Mouse (Mus musculus): ENCODE measurements around the gene Gm20834.
"Not testable (repeated sequence)": the region's sequence is repeated elsewhere in the genome, so short reads cannot be mapped to it uniquely, and the experiment has no call there.

Gene Gm20834

GRCm38 (mm10) chrY:10324489-10324888 is at the start of gene Gm20834:
Gene Gm20834, minus strand, starts transcription at chrY:10324589.
- not testable (repeated sequence) for DNase-seq (ENCODE audit: low spot score in 2 of 2)
